Mouse (Mus musculus) CH12.LX (cell line): ENCODE results near the gene Khk. TPM values are rescaled to one million over a fixed set of nuclear protein-coding genes. Genes with fewer than 3 reads are reported as not detected.

Experiments
- DNase-seq: peaks from one replicate; pipeline ENCODE4 v3.0.0-alpha.2; 2013; ENCODE audit errors: extremely low read depth
- H3K27ac ChIP-seq: 2 replicates; pipeline ENCODE4 v1.5.1; 2012; ENCODE audit warnings: low read depth, mild to moderate bottlenecking, control low read depth, moderate library complexity; ENCODE audit not compliant: insufficient read depth
- H3K27me3 ChIP-seq: replicated peaks from 2 replicates; pipeline ENCODE3; 2012; ENCODE audit warnings: inconsistent platforms
- H3K36me3 ChIP-seq, 2 experiments: replicated peaks in 1 of 2; 2 replicates each; pipeline versions ENCODE3 to v1.6.1; 2012; ENCODE audit warnings: inconsistent platforms in 1 of 2, low read length in 1 of 2, mild to moderate bottlenecking in 1 of 2, mixed read lengths in 1 of 2, moderate library complexity in 1 of 2; ENCODE audit not compliant: control insufficient read depth in 1 of 2, insufficient read depth in 1 of 2
- H3K4me1 ChIP-seq, 2 experiments: 2 replicates each; pipeline ENCODE4 v1.6.1; 2012; ENCODE audit warnings: inconsistent platforms in 1 of 2, moderate library complexity in 1 of 2; ENCODE audit not compliant: insufficient read depth in 2 of 2, control insufficient read depth in 1 of 2
- H3K4me2 ChIP-seq: 2 replicates; pipeline ENCODE4 v1.6.1; 2012; ENCODE audit warnings: low read depth, mild to moderate bottlenecking, control low read depth; ENCODE audit not compliant: poor library complexity, insufficient read depth, severe bottlenecking
- H3K4me3 ChIP-seq, 3 experiments: fragments of 150-350 bp in 1 of 3; sonication (generic) in 1 of 3; replicated peaks in 1 of 3; 2 replicates each; pipeline versions ENCODE3 to v1.5.1; 2011 to 2012; ENCODE audit warnings: low read depth in 2 of 3, low read length in 2 of 3, mild to moderate bottlenecking in 2 of 3, moderate library complexity in 2 of 3, control low read depth in 1 of 3, improper control_type of control experiment in 1 of 3, inconsistent platforms in 1 of 3, mixed read lengths in 1 of 3; ENCODE audit not compliant: poor library complexity in 1 of 3
- H3K79me2 ChIP-seq: replicated peaks from 2 replicates; pipeline ENCODE4 v1.6.1; 2012; ENCODE audit warnings: mild to moderate bottlenecking, moderate library complexity; ENCODE audit not compliant: control insufficient read depth, poor library complexity, insufficient read depth, severe bottlenecking; ENCODE audit errors: extremely low read depth
- H3K9ac ChIP-seq: 2 replicates; pipeline ENCODE4 v1.6.1; 2012; ENCODE audit warnings: low read depth, mild to moderate bottlenecking, control low read depth, moderate library complexity; ENCODE audit not compliant: insufficient read depth
- H3K9me3 ChIP-seq: replicated peaks from 2 replicates; pipeline ENCODE3; 2012; ENCODE audit warnings: low read length, inconsistent platforms, mixed read lengths
- CHD1 ChIP-seq: IDR thresholded peaks from 2 replicates; pipeline ENCODE4 v1.6.1; 2012; ENCODE audit warnings: low read depth, low read length, improper control_type of control experiment, inconsistent platforms
- CHD2 ChIP-seq: IDR thresholded peaks from 2 replicates; pipeline ENCODE4 v1.6.1; 2011; ENCODE audit warnings: low read length, improper control_type of control experiment
- EP300 ChIP-seq: IDR thresholded peaks from 2 replicates; pipeline ENCODE4 v1.6.1; 2011; ENCODE audit warnings: low read length, improper control_type of control experiment
- HCFC1 ChIP-seq: IDR thresholded peaks from 2 replicates; pipeline ENCODE4 v1.6.1; 2012; ENCODE audit warnings: low read depth, mild to moderate bottlenecking, inconsistent platforms, low read length, improper control_type of control experiment
- IRF4 ChIP-seq: IDR thresholded peaks from 2 replicates; pipeline ENCODE4 v1.6.1; 2014; ENCODE audit warnings: low read depth, mild to moderate bottlenecking, inconsistent platforms, low read length, improper control_type of control experiment
- KAT2A ChIP-seq: IDR thresholded peaks from 2 replicates; pipeline ENCODE4 v1.6.1; 2012; ENCODE audit warnings: low read length, improper control_type of control experiment, inconsistent platforms; ENCODE audit not compliant: insufficient replicate concordance
- MAFK ChIP-seq: IDR thresholded peaks from 2 replicates; pipeline ENCODE4 v1.6.1; 2011; ENCODE audit warnings: low read length, improper control_type of control experiment; ENCODE audit not compliant: insufficient replicate concordance
- MAX ChIP-seq: IDR thresholded peaks from 2 replicates; pipeline ENCODE4 v1.6.1; 2011; ENCODE audit warnings: low read length, improper control_type of control experiment
- MAZ ChIP-seq: IDR thresholded peaks from 2 replicates; pipeline ENCODE4 v1.6.1; 2012; ENCODE audit warnings: low read depth, mild to moderate bottlenecking, inconsistent platforms, low read length, improper control_type of control experiment, moderate library complexity
- MEF2A ChIP-seq: IDR thresholded peaks from 2 replicates; pipeline ENCODE4 v1.6.1; 2014; ENCODE audit warnings: low read depth, mild to moderate bottlenecking, inconsistent platforms, low read length, improper control_type of control experiment, borderline replicate concordance
- MYC ChIP-seq: IDR thresholded peaks from 2 replicates; pipeline ENCODE4 v1.6.1; 2011; ENCODE audit warnings: low read depth, mild to moderate bottlenecking, improper control_type of control experiment, low read length
- NRF1 ChIP-seq: IDR thresholded peaks from 2 replicates; pipeline ENCODE4 v1.6.1; 2014; ENCODE audit warnings: low read depth, mild to moderate bottlenecking, inconsistent platforms, low read length, improper control_type of control experiment, moderate library complexity
- PAX5 ChIP-seq: IDR thresholded peaks from 2 replicates; pipeline ENCODE4 v1.6.1; 2012; ENCODE audit warnings: low read length, inconsistent platforms, mixed read lengths
- USF1 ChIP-seq: IDR thresholded peaks from 2 replicates; pipeline ENCODE4 v1.6.1; 2014; ENCODE audit warnings: low read depth, mild to moderate bottlenecking, inconsistent platforms, low read length, improper control_type of control experiment
- ZC3H11A ChIP-seq: IDR thresholded peaks from 2 replicates; pipeline ENCODE4 v1.6.1; 2012; ENCODE audit warnings: low read depth, mild to moderate bottlenecking, inconsistent platforms, low read length, improper control_type of control experiment
- ZNF384 ChIP-seq: IDR thresholded peaks from 2 replicates; pipeline ENCODE4 v1.6.1; 2012; ENCODE audit warnings: low read depth, low read length, improper control_type of control experiment, inconsistent platforms
- dilution Hi-C: fragments of 300-500 bp; cut with MboI; formaldehyde crosslinking; loops from 2 replicates; pipeline ENCODE4 v1.14.3; 2020; ENCODE audit warnings: low sequenced_read_pairs; ENCODE audit not compliant: extremely low pct_unique_long_range_greater_than_20kb, extremely low pct_ligation_motif_present
- in situ Hi-C: fragments of 300-500 bp; cut with MboI; formaldehyde crosslinking; loops from 3 replicates; pipeline ENCODE4 v1.14.3; 2019; ENCODE audit warnings: low sequenced_read_pairs, low pct_ligation_motif_present, low pct_unique_long_range_greater_than_20kb, mixed read lengths
- polyA plus RNA-seq: library from polyadenylated mRNA; unstranded; fragments of >175 nt; gene quantifications from 2 replicates; pipeline ENCODE4 v1.2.1, GENCODE M21; 2012; ENCODE audit warnings: low read depth; ENCODE audit not compliant: insufficient read length
- total RNA-seq, 2 experiments: library from RNA; depleted of rRNA; stranded (reverse); fragments of 300-350 nt in 1 of 2; fragments of >200 nt in 1 of 2; gene quantifications; 2 replicates each; pipeline ENCODE4 v1.2.3; 2012 to 2014

Khk gene
- total and polyA plus RNA-seq, 3 experiments, result 2.5 to 5.7 (median 3.7) TPM

- TF ChIP-seq IRF4 (no peak), CHD1 (no peak), EP300 (no peak), USF1 (no peak), MYC (no peak), MAFK (no peak), HCFC1 (no peak), KAT2A (no peak), ZC3H11A (no peak)
- TF ChIP-seq, all 38 proteins: peak for 0
- no peak overlapping the region for H3K27ac ChIP-seq
- no peaks in the 10 kb centered on the region for H3K27me3 ChIP-seq
- no peak overlapping the region for H3K4me2 ChIP-seq
- H3K36me3 ChIP-seq, result peaks cover 60 to 69% of the 10 kb centered on the region in 2 experiments
- no peak overlapping the region for H3K9ac ChIP-seq
- H3K79me2 ChIP-seq, result peaks cover 9% of the 10 kb centered on the region
- dilution Hi-C loops, result no loop called here
- in situ Hi-C loops, result no loop called here
- H3K4me1 ChIP-seq, result peaks cover 0 to 23% of the 10 kb centered on the region in 2 experiments; a peak in 2 of 4 replicates
- H3K9me3 ChIP-seq, result no peaks in the 10 kb centered on the region
- H3K4me3 ChIP-seq, result no peak overlapping the region
- no peak for DNase-seq
These were observed 48.7 kb upstream of the Khk start for GRCm38 (mm10) chr5:30872574-30872973.

- Histone ChIP-seq H3K27me3 (no peaks in the 10 kb centered on the region), H3K36me3 (peaks cover 60 to 83% of the 10 kb centered on the region in 2 experiments), H3K4me1 (peaks cover 0 to 10% of the 10 kb centered on the region in 2 experiments; a peak in 2 of 4 replicates), H3K4me3 (no peak overlapping the region), H3K27ac (no peak overlapping the region), H3K9me3 (no peaks in the 10 kb centered on the region), H3K4me2 (no peak overlapping the region), H3K79me2 (peaks cover 9% of the 10 kb centered on the region), H3K9ac (no peak overlapping the region)
- no peak for DNase-seq
- TF ChIP-seq CHD2, result no peak
- dilution Hi-C loops (no loop called here), in situ Hi-C loops (no loop called here)
These were observed 46.9 kb upstream of the Khk start for GRCm38 (mm10) chr5:30874365-30874764.

- dilution Hi-C loops, result no loop called here
- Histone ChIP-seq H3K27ac (no peak overlapping the region), H3K79me2 (no peaks in the 10 kb centered on the region), H3K4me3 (no peak overlapping the region), H3K4me2 (no peak overlapping the region), H3K4me1 (peaks cover 0 to 3% of the 10 kb centered on the region in 2 experiments; a peak in 1 of 4 replicates), H3K36me3 (peaks cover 35 to 53% of the 10 kb centered on the region in 2 experiments), H3K9ac (no peak overlapping the region), H3K9me3 (no peaks in the 10 kb centered on the region), H3K27me3 (no peaks in the 10 kb centered on the region)
- TF ChIP-seq PAX5, result no peak
- TF ChIP-seq MEF2A, result no peak
- TF ChIP-seq MAX, result no peak
- TF ChIP-seq MAZ, result no peak
- no peak for TF ChIP-seq NRF1
- TF ChIP-seq EP300, result no peak
- no peak for TF ChIP-seq ZNF384
- TF ChIP-seq KAT2A, result no peak
- no peak for DNase-seq
- in situ Hi-C loops, result no loop called here
These were observed 42.6 kb upstream of the Khk start for GRCm38 (mm10) chr5:30878616-30879015.
